Mouse (Mus musculus): Measurements from ENCODE around the gene F2rl3. TPM values are rescaled to one million over a fixed set of nuclear protein-coding genes. Genes with fewer than 3 reads are reported as not detected.

Gene F2rl3
- polyA plus RNA-seq (2015; fragmentation: Nextera tagmentation; extraction: Ambion mirVana), result 0.45 and 0.50 TPM in 2 replicates

DNA sequence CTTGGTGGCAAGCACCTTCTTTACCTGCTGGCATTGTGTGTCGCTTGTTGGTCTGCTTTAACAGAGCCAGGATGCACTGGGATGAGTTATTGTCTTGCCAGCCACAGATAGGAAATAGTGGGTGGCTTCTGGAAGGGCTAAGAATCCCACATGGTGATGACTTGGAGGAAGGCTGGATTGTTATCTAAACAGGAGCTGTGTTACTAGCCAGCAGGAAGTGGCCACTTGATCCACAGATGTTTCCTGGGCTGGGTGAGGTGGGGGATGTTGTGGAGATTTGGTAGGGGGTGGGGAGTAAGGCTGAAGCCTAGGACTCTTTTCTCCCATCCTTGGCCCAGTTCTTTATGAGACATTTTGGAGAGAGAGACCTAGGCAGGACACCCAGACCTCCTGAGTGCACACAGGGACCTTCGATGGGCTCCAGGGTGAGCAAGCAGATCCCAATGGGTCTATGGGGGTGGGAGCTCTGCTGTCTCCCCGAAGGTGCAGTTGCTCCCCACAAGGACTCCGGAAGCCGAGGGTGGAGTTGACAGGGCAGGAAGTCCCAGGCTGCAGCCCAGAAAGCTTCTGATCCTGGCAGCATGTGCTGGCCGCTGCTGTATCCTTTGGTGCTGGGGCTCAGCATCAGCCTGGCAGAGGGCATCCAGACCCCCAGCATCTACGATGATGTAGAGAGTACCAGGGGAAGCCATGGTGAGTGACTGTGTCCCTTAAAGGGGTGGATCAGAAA, at the start of gene F2rl3:
Gene F2rl3, plus strand, starts transcription at position 559 of the 730 bp plus-strand sequence.
- no peak within 1 kb of the TSS for H3K9ac ChIP-seq (replicated peaks)
- H3K4me1 ChIP-seq, result no peaks in the 10 kb centered on the region
- H3K27ac ChIP-seq (replicated peaks), result no peak within 1 kb of the TSS
- H3K27me3 ChIP-seq, result no peaks in the 10 kb centered on the region
- ATAC-seq (replicated peaks), result no peak
- peaks cover 25% of the 10 kb centered on the region for H3K36me3 ChIP-seq
- 87% methylated on average over 7 of the region's 7 CpGs for WGBS
- no peaks in the 10 kb centered on the region for H3K9me3 ChIP-seq
- H3K4me3 ChIP-seq, result no peak within 1 kb of the TSS
- H3K4me2 ChIP-seq (replicated peaks), result no peak within 1 kb of the TSS

DNA sequence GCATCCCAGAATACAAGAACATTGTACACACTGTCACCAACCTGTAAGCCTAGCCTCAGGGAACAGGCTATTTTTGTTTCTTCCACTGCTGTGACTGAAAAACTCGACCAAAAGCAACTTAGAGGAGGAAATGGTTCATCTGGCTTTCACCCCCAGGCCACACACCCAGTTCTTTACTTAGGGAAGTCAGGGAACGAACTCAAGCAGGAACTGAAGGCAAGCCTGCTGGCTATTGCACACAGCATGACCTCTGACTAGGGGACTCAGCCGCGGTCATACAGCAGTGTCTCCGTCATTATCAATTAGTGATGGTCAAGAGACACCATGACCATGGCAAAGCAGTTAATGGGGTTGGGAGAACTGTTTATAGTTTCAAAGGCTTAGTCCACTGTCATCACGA, 49.1 kb upstream of the F2rl3 start:
- 71% methylated on average over 6 of the region's 6 CpGs for WGBS
- H3K4me2 ChIP-seq (replicated peaks), result no peak overlapping the region
- H3K9me3 ChIP-seq, result no peaks in the 10 kb centered on the region
- no peaks in the 10 kb centered on the region for H3K4me1 ChIP-seq
- H3K4me3 ChIP-seq, result no peak overlapping the region
- no peak overlapping the region for H3K27ac ChIP-seq (replicated peaks)
- no peaks in the 10 kb centered on the region for H3K36me3 ChIP-seq
- ATAC-seq (replicated peaks), result no peak
- no peaks in the 10 kb centered on the region for H3K27me3 ChIP-seq
- no peak overlapping the region for H3K9ac ChIP-seq (replicated peaks)

DNA sequence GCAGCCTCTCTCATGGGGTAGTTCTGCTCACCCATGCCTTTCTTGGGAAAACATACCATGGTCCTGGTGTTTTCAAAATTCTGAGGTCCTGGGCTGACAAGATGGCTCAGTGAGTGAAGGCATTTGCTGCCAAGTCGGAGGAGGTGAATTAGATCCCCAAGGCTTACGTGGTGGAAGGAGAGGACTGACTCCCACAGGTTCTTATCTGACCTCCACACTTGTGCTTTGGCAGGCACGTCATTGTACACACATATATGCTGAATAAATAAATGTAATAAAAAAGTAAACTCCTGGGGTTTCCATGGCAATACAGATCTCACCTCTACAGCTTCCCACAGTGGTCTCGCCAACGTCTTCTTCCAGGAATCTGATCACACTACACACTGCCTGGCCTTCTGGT, 45.1 kb upstream of the F2rl3 start:
- no peak for ATAC-seq (replicated peaks)
- H3K36me3 ChIP-seq, result no peaks in the 10 kb centered on the region

DNA sequence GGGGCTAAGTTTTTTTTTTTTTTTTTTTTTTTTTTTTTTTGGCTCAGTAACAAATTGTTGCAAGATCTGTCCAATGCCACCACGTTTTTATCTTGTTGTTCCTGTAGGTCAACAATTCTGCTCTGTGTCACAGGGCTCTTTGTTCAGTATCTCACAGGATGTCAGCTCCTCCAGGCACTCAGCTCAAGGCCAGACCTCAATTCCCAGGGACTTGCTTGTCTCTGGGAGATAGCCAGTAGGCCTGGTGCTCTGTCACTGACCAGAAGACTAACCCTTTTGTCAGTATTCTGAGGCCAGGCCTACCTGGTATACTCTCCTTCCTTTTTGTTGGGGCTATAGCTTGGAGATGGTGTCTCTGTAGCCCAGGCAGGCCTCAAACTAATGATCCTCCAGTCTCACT, 41.1 kb upstream of the F2rl3 start:
- H3K4me2 ChIP-seq (replicated peaks), result no peak overlapping the region
- H3K36me3 ChIP-seq, result peaks cover 9% of the 10 kb centered on the region
- H3K27ac ChIP-seq (replicated peaks), result no peak overlapping the region
- H3K9me3 ChIP-seq, result no peaks in the 10 kb centered on the region
- no peak overlapping the region for H3K9ac ChIP-seq (replicated peaks)
- ATAC-seq (replicated peaks), result no peak
- no peak overlapping the region for H3K4me3 ChIP-seq
- WGBS, result 29% methylated on average over 1 of the region's 1 CpGs
- peaks cover 13% of the 10 kb centered on the region for H3K4me1 ChIP-seq
- no peaks in the 10 kb centered on the region for H3K27me3 ChIP-seq

More for the DNA sequence above, 45.1 kb upstream of the F2rl3 start:
- no peak overlapping the region for H3K9ac ChIP-seq (replicated peaks)
- H3K9me3 ChIP-seq, result no peaks in the 10 kb centered on the region
- H3K27me3 ChIP-seq, result no peaks in the 10 kb centered on the region
- no peak overlapping the region for H3K4me2 ChIP-seq (replicated peaks)
- H3K4me3 ChIP-seq, result no peak overlapping the region
- WGBS, result 81% methylated on average over 5 of the region's 5 CpGs
- H3K4me1 ChIP-seq, result no peaks in the 10 kb centered on the region
- no peak overlapping the region for H3K27ac ChIP-seq (replicated peaks)

DNA sequence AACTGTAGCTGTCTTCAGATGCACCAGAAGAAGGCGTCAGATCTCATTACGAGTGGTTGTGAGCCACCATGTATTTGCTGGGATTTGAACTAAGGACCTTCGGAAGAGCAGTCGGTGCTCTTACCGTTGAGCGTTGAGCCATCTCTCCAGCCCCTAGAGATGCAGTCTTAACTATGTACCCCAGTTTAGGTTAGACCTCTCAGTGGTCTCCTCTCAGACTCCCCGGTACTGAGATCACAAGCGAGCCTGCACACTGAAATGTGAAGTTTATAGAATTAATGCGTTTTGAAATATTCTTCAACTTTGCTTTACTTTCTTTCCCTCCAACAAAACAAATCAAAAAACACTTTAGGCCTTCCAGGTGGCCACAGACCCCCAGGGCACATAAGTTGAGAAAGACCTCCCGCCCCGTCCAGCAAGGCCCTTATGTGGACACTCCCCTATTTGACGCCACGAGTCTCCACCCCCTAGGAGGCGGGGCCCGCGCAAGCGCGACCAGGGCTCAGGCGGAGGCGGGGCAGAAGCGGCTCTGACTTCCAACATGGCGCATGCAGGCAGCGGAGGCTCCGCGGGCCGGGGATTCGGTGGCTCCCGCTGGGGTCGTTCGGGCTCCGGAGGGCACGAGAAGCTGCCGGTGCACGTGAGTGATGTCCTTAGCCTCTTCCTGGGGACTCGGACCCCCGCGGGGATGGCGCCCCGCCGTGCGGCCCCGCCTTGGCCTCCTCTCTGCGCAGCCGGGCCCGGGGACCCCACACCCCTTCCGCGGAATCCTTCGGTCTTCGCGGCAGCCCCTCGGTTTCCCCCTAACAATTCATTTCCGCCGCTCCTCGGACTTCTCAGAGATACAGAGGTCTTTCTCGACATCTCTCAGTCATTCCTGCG, 38.7 kb upstream of the F2rl3 start, which contains the start of gene Sin3b:
Gene Sin3b, plus strand, starts transcription at position 517 of the 882 bp plus-strand sequence.
- no peaks in the 10 kb centered on the region for H3K9me3 ChIP-seq
- no peaks in the 10 kb centered on the region for H3K27me3 ChIP-seq
- peaks cover 13% of the 10 kb centered on the region for H3K4me1 ChIP-seq
- ATAC-seq (replicated peaks), result peak; percentile 99
- peaks cover 33% of the 10 kb centered on the region for H3K36me3 ChIP-seq
- peak within 1 kb of the TSS; percentile 39 for H3K27ac ChIP-seq (replicated peaks)
- H3K9ac ChIP-seq (replicated peaks), result peak within 1 kb of the TSS; percentile 85
- peak within 1 kb of the TSS; percentile 88 for H3K4me2 ChIP-seq (replicated peaks)
- peak within 1 kb of the TSS; percentile 89 for H3K4me3 ChIP-seq
- 13% methylated on average over 56 of the region's 56 CpGs for WGBS

DNA sequence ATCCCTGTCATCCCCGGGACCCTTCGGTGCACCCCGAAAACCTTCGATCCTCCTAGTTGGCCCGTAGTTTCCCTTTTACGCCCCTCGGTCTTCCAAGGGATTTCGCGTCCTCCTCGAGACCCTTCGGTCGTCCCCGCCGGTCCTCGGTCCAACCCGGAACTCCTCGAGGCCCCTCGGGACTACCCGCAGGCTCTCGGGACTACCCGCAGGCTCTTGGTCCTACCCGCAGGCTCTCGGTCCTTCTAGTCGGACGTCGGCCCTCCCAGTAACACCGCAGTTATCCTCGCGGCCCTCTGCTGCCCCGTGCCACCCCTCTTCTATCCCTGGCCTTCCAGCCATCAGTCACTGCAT, 38.1 kb upstream of the F2rl3 start:
- peak overlapping the region; percentile 85 for H3K9ac ChIP-seq (replicated peaks)
- H3K27me3 ChIP-seq, result no peaks in the 10 kb centered on the region
- peak overlapping the region; percentile 39 for H3K27ac ChIP-seq (replicated peaks)
- peak overlapping the region; percentile 88 for H3K4me2 ChIP-seq (replicated peaks)
- H3K4me1 ChIP-seq, result peaks cover 13% of the 10 kb centered on the region
- ATAC-seq (replicated peaks), result peak; percentile 41
- under 1% methylated on average over 30 of the region's 30 CpGs for WGBS
- peak overlapping the region; percentile 89 for H3K4me3 ChIP-seq
- no peaks in the 10 kb centered on the region for H3K9me3 ChIP-seq
- peaks cover 39% of the 10 kb centered on the region for H3K36me3 ChIP-seq

DNA sequence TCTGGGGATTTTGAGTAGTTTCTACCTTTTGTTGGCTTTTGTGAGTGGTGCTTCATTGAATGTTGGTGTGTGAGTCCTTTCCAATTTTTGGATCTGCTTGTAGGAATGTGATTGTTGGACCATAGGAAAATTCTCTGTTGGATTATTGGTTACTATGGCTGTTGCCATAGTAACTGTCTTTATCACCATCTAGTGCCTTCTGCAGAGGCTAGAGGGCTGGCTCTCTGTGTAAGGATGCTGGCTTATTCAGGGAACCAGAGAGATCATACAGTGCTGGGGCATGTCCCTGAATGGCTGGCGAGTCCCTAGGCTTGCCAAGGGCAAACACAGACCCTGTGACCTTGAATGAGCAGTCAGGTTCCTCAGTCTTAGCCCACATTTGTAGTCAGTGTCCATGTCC, 33.0 kb upstream of the F2rl3 start:
- no peaks in the 10 kb centered on the region for H3K27me3 ChIP-seq
- H3K9ac ChIP-seq (replicated peaks), result no peak overlapping the region
- H3K27ac ChIP-seq (replicated peaks), result no peak overlapping the region
- no peak overlapping the region for H3K4me2 ChIP-seq (replicated peaks)
- H3K36me3 ChIP-seq, result peaks cover 86% of the 10 kb centered on the region
- no peak overlapping the region for H3K4me3 ChIP-seq
- 0 out of 2 replicates have a peak, but pooled peaks have one; percentile 30 for ATAC-seq (replicated peaks)
- WGBS, result 74% methylated on average over 1 of the region's 1 CpGs
- no peaks in the 10 kb centered on the region for H3K9me3 ChIP-seq
- peaks cover 13% of the 10 kb centered on the region for H3K4me1 ChIP-seq

DNA sequence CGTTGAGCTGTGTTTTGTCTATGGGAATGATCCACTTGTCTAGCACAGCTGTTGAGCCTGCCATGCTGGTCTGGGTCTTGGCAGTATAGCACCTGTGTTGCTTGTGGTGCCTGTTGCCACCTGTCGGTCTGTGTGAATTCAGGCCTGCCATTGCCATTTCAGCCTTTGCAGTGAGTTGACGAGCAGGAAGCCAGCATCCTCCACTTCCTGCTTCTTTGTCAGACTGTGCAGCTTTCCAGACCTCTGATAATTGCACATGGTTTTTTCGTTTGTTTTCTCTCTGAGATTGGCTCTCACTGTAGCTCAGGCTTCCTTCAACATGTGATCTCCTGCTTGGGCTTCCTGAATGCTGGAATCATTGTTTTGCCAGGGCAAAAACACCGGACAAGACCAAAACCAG, 26.7 kb upstream of the F2rl3 start:
- ATAC-seq (replicated peaks), result no peak
- H3K9ac ChIP-seq (replicated peaks), result no peak overlapping the region
- H3K9me3 ChIP-seq, result no peaks in the 10 kb centered on the region
- no peak overlapping the region for H3K27ac ChIP-seq (replicated peaks)
- no peaks in the 10 kb centered on the region for H3K4me1 ChIP-seq
- H3K4me3 ChIP-seq, result no peak overlapping the region
- no peak overlapping the region for H3K4me2 ChIP-seq (replicated peaks)
- H3K27me3 ChIP-seq, result no peaks in the 10 kb centered on the region
- peaks cover 92% of the 10 kb centered on the region for H3K36me3 ChIP-seq
- WGBS, result 91% methylated on average over 5 of the region's 5 CpGs

DNA sequence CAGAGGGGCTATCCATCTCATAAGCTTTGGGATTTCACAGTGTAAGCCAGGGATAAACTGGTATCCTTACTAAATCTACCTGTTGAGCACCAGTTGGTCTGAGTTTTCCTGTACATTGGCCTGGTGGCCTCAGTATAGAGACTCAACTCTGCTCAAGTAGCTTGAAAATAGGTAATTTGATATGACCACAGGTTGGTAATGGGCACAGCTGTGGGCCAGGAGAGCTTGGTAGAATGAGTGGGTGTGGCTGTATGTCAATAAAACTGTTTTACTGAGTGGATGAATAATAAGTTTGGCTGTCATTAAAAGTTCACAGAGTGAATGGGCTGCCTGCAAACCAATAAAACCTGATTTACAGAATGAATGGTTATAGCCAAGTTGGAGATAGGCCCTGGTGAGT, 24.8 kb upstream of the F2rl3 start:
- Histone ChIP-seq H3K27me3 (no peaks in the 10 kb centered on the region), H3K4me3 (no peak overlapping the region), H3K4me2 (replicated peaks) (no peak overlapping the region), H3K4me1 (no peaks in the 10 kb centered on the region), H3K9ac (replicated peaks) (no peak overlapping the region), H3K36me3 (peaks cover 88% of the 10 kb centered on the region), H3K9me3 (no peaks in the 10 kb centered on the region), H3K27ac (replicated peaks) (no peak overlapping the region)
- ATAC-seq (replicated peaks), result no peak

DNA sequence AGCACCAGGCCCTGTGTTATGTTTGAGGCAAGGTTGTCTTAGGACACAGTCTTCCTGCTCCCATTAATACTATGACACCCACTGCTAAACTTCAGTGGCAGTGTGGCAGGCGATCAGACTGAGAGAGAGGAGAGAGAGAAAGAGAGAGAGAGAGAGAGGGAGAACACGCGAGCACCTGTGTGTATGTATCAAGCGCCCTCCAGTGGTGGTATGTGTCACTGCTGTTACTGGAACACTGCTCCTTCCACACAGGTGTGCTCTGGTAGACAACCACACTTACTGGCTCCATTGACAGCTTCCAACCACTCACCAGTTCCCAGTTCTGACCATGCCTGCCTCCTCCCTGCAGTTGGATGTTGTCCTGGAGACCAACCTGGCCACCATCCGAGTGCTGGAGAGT, 15.6 kb upstream of the F2rl3 start:
- Histone ChIP-seq H3K9me3 (no peaks in the 10 kb centered on the region), H3K27ac (replicated peaks) (no peak overlapping the region), H3K36me3 (peaks cover 95% of the 10 kb centered on the region), H3K4me2 (replicated peaks) (no peak overlapping the region), H3K27me3 (no peaks in the 10 kb centered on the region), H3K9ac (replicated peaks) (no peak overlapping the region), H3K4me3 (no peak overlapping the region), H3K4me1 (no peaks in the 10 kb centered on the region)
- 35% methylated on average over 5 of the region's 5 CpGs for WGBS
- ATAC-seq (replicated peaks), result peak; percentile 34

DNA sequence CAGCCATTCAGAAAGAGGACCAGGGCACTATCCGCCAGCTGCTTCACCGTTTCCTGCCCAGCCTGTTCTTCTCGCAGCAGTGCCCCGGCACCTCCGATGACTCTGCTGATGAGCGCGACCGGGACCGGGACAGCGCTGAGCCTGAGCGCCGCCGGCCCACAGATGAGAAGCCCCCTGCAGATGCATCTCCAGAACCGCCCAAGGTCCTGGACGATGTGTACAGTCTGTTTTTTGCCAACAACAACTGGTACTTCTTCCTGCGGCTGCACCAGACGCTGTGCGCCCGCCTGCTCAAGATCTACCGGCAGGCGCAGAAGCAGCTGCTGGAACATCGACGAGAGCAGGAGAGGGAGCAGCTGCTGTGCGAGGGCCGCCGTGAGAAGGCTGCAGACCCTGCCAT, 11.8 kb upstream of the F2rl3 start:
- Histone ChIP-seq H3K4me1 (no peaks in the 10 kb centered on the region), H3K27ac (replicated peaks) (no peak overlapping the region), H3K36me3 (peaks cover 95% of the 10 kb centered on the region), H3K4me2 (replicated peaks) (no peak overlapping the region), H3K9me3 (no peaks in the 10 kb centered on the region), H3K27me3 (no peaks in the 10 kb centered on the region), H3K4me3 (no peak overlapping the region), H3K9ac (replicated peaks) (no peak overlapping the region)
- 96% methylated on average over 26 of the region's 26 CpGs for WGBS
- no peak for ATAC-seq (replicated peaks)

DNA sequence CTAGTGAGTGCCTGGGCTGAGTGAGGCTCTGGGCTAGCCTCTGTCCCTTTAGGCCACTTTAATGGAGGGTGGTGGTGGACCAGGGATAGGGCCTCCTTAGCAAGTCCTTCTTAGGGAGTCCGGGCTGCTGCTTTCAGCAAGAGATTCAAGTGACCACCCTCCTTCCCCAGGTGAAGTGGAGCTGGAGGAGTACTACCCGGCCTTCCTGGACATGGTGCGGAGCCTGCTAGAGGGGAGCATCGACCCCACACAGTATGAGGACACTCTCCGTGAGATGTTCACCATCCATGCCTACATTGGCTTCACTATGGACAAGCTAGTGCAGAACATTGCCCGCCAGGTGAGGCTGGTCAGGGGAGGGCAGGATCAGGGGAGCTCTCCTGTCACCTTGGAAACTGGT, 11.4 kb upstream of the F2rl3 start:
- Histone ChIP-seq H3K9ac (replicated peaks) (no peak overlapping the region), H3K36me3 (peaks cover 93% of the 10 kb centered on the region), H3K9me3 (no peaks in the 10 kb centered on the region), H3K4me3 (no peak overlapping the region), H3K27ac (replicated peaks) (no peak overlapping the region), H3K27me3 (no peaks in the 10 kb centered on the region), H3K4me2 (replicated peaks) (no peak overlapping the region), H3K4me1 (no peaks in the 10 kb centered on the region)
- WGBS, result 95% methylated on average over 6 of the region's 6 CpGs
- no peak for ATAC-seq (replicated peaks)
